In genomic region chr11:78360125-78360788, GRCm38 (mm10) we compare ENCODE assay signal across 7 mouse cellular contexts. TPM values are rescaled to one million over a fixed set of nuclear protein-coding genes. Genes with fewer than 3 reads are reported as not detected.
A peak's percentile ranks its signal among the peaks of the same experiment; 100 is the strongest.
DNase-seq lines count a peak whose midpoint lies in the region; ATAC-seq and TF ChIP-seq lines count a peak whose summit lies in the region.

No protein-coding gene starts in this region.

- H3K27ac ChIP-seq in midbrain, embryonic 10.5 days (replicated peaks): no peak overlapping the region
- H3K27ac ChIP-seq in spleen, adult 2 months (ENCODE audit: insufficient read depth, low read length): no peak overlapping the region

- WGBS in midbrain, embryonic 10.5 days: 13% methylated on average over 13 of the region's 13 CpGs
- WGBS in spleen, adult 2 months: 7% methylated on average over 13 of the region's 13 CpGs

- peaks cover 16% of the 10 kb centered on the region for H3K27me3 ChIP-seq in midbrain, embryonic 10.5 days (ENCODE audit: low read depth, poor library complexity, severe bottlenecking)
- H3K27me3 ChIP-seq in spleen, adult 2 months (ENCODE audit: control insufficient read depth, insufficient read depth, low read length): no peaks in the 10 kb centered on the region

- H3K4me3 ChIP-seq in midbrain, embryonic 10.5 days: peak overlapping the region; percentile 47
- peak overlapping the region; percentile 58 for H3K4me3 ChIP-seq in spleen, adult 2 months (ENCODE audit: extremely low read depth, insufficient read depth, insufficient read length)

- peaks cover 25% of the 10 kb centered on the region for H3K4me1 ChIP-seq in midbrain, embryonic 10.5 days
- H3K4me1 ChIP-seq in spleen, adult 2 months (ENCODE audit: control insufficient read depth, insufficient read depth, insufficient read length): 0 out of 2 replicates have a peak, but pooled peaks cover 2% of the 10 kb centered on the region

- peak; percentile 95 for DNase-seq in ZHBTc4 (ENCODE audit: low read depth, low spot score)
- DNase-seq in cerebellum, adult 9-10 months: peak; percentile 75
- peak; percentile 91 for DNase-seq in induced T-regulatory cell, adult 2 months (ENCODE audit: low read depth)
- DNase-seq in left cerebral cortex, postnatal 4 days: peak; percentile 81
- peak; percentile 73 for DNase-seq in midbrain, embryonic 10.5 days (ENCODE audit: low spot score)
- DNase-seq in spleen, adult 2 months (ENCODE audit: low read depth in 1 of 2, low spot score in 2 of 2): peak; percentile 59 to 77

- TF ChIP-seq CTCF in spleen, adult 2 months (IDR thresholded peaks at IDR 0.05; ENCODE audit: extremely low read depth, insufficient read depth, insufficient read length, insufficient replicate concordance): peak; percentile 79; the same call in 1 of the 2 replicates

- no peaks in the 10 kb centered on the region for H3K9me3 ChIP-seq in midbrain, embryonic 10.5 days (replicated peaks)

- TF ChIP-seq POLR2A in spleen, adult 2 months (IDR thresholded peaks at IDR 0.05; ENCODE audit: low read depth, low read length): no peak

- intact Hi-C loops in left cerebral cortex, postnatal 4 days (cut with DNase I): loop anchor here (5.0 kb wide), 1 partner anchor 37 kb away; no protein-coding TSS in a partner anchor

- ATAC-seq in frontal cortex, adult (ENCODE audit: low TSS enrichment): peak; percentile 86; the same call in 1 of the 2 replicates

- no peaks in the 10 kb centered on the region for H3K36me3 ChIP-seq in midbrain, embryonic 10.5 days
- no peaks in the 10 kb centered on the region for H3K36me3 ChIP-seq in spleen, adult 2 months (ENCODE audit: control insufficient read depth, insufficient read depth, low read length)

RNA-seq across cellular contexts. Expression of gene Unc119, which starts 17.0 kb away (rescaled TPM):
- 10 to 100 TPM; 51.8 to 57.5 TPM for total RNA-seq in left cerebral cortex, postnatal 4 days (2021)
- polyA plus RNA-seq in midbrain, embryonic 10.5 days (2016; fragmentation: Nextera tagmentation; extraction: Ambion mirVana): 57.7 and 61.7 TPM in 2 replicates
- polyA plus RNA-seq in spleen, adult 2 months (2012; rRNA removed): 66.6 and 81.6 TPM in 2 replicates

RNA-seq across cellular contexts. Expression of gene Foxn1, which starts 26.1 kb away (rescaled TPM):
- total RNA-seq in left cerebral cortex, postnatal 4 days (2021): not detected
- not detected in 2 replicates for polyA plus RNA-seq in midbrain, embryonic 10.5 days (2016; fragmentation: Nextera tagmentation; extraction: Ambion mirVana)
- polyA plus RNA-seq in spleen, adult 2 months (2012; rRNA removed): not detected in 2 replicates

RNA-seq across cellular contexts. Expression of gene Pigs, which starts 32.0 kb away (rescaled TPM):
- 10 to 100 TPM; 52.9 to 59.9 TPM for total RNA-seq in left cerebral cortex, postnatal 4 days (2021)
- 74.0 and 78.5 TPM in 2 replicates for polyA plus RNA-seq in midbrain, embryonic 10.5 days (2016; fragmentation: Nextera tagmentation; extraction: Ambion mirVana)
- polyA plus RNA-seq in spleen, adult 2 months (2012; rRNA removed): 66.7 and 81.9 TPM in 2 replicates

RNA-seq across cellular contexts. Expression of gene Aldoc, which starts 37.5 kb away (rescaled TPM):
- total RNA-seq in left cerebral cortex, postnatal 4 days (2021): 100 to 1,000 TPM; 109 to 113 TPM
- polyA plus RNA-seq in midbrain, embryonic 10.5 days (2016; fragmentation: Nextera tagmentation; extraction: Ambion mirVana): 1.5 and 1.6 TPM in 2 replicates
- polyA plus RNA-seq in spleen, adult 2 months (2012; rRNA removed): 3.6 and 4.4 TPM in 2 replicates

RNA-seq across cellular contexts. Expression of gene Spag5, which starts 58.9 kb away (rescaled TPM):
- total RNA-seq in left cerebral cortex, postnatal 4 days (2021): 1 to 10 TPM; 5.2 to 6.2 TPM
- 63.4 and 64.2 TPM in 2 replicates for polyA plus RNA-seq in midbrain, embryonic 10.5 days (2016; fragmentation: Nextera tagmentation; extraction: Ambion mirVana)
- 7.2 and 10.2 TPM in 2 replicates for polyA plus RNA-seq in spleen, adult 2 months (2012; rRNA removed)
